Mouse (Mus musculus) megakaryocyte, embryonic 14.5 days (primary cell): ENCODE measurements around the gene Chst3.

Source experiments
- FLI1 ChIP-seq: IDR thresholded peaks from 2 replicates; pipeline ENCODE4 v1.6.1; 2012; ENCODE audit warnings: low read length, inconsistent platforms, mixed read lengths
- GATA1 ChIP-seq: IDR thresholded peaks from 3 replicates; pipeline ENCODE4 v1.6.1; 2012; ENCODE audit warnings: mixed read lengths, low read length, inconsistent platforms, borderline replicate concordance

GRCm38 (mm10) chr10:60210468-60210867 is 8.6 kb downstream of the Chst3 start:
- no peak for TF ChIP-seq GATA1
- no peak for TF ChIP-seq FLI1
